Mouse (Mus musculus): ENCODE results near the gene Cpn1.
"Not testable (repeated sequence)": the region's sequence is repeated elsewhere in the genome, so short reads cannot be mapped to it uniquely, and the experiment has no call there.

Cpn1 gene

DNA sequence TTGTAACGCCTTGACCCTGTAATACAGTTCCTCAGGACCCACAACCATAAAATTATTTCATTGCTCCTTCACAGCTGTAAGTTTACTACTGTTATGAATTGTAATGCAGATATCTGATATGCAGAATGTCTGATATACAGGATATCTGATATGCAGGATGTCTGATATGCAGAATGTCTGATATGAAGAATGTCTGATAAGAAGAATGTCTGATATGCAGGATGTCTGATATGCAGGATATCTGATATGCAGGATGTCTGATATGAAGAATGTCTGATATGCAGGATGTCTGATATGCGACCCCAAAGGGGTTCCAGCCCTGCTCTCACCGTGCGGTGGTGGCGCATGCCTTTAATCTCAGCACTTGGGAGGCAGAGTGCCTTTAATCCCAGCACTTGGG is 4.4 kb downstream of the Cpn1 start:
- in situ Hi-C loops (cut with MseI, MboI), result no loop called here

GRCm38 (mm10) chr19:43980711-43981110 is 5.6 kb downstream of the Cpn1 start:
- in situ Hi-C loops (cut with MseI, MboI), result no loop called here

DNA sequence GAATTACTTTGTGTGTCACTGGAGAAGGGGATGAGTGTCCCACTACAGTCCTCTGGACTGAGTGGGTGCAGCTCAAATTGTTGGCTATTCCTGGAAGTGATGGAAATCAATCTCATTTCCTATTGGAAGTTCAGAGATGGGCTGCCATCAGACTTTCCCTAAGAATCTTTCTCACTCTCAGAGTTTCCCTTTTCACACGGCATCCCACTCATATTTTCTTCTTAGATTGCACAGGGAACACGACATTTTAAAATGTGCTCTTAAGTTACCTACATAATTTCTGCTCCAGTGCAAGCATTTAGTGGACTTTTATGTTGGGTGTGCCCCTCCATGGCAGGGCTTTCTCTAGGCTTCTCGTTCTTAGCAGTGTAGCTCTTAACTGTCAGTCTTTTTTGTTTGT is 8.6 kb downstream of the Cpn1 start:
- in situ Hi-C loops (cut with MseI, MboI), result no loop called here

- in situ Hi-C loops (cut with MseI, MboI), result no loop called here
These were observed 9.7 kb downstream of the Cpn1 start for GRCm38 (mm10) chr19:43976661-43977060.

DNA sequence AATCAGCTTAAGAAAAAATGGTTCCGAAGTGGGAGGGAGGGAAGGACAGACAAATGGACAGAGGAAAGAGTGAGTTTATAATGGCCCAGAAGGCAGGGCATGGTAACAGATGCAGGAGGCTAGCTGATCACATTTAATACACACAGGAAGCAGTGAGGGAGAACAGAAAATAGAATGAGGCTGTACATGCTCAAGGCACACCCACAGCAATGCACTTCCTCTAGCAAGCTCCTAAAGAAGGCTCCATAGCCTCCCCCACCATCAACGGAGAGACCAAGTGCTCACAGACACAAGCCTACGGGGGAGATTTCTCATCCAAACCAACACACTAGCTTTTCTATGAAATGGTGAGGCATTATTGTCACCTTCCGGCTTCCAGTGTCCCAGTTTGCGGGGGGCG is 12.1 kb downstream of the Cpn1 start:
- in situ Hi-C loops (cut with MseI, MboI), result no loop called here

GRCm38 (mm10) chr19:43973711-43974110 is 12.6 kb downstream of the Cpn1 start:
- in situ Hi-C loops (cut with MseI, MboI), result no loop called here

DNA sequence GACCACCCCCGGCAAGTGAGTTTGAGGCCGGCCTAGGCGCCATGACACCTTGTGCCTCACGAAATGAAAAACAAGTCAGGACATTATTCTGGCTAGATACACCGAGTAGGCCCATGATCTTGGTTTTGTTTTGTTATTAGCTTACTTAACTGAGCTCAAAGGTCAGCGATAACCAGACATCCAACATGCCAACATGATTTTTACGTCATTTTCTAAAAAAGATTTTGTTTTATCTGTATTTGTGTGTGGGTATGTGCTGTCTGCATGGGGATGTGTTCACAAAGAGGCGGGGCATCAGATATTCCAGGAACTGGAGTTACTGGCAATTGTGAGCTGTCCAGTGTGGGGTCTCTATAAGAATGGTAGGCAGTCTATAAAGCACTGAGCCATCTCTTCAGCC is 14.2 kb downstream of the Cpn1 start:
- in situ Hi-C loops (cut with MseI, MboI), result no loop called here

GRCm38 (mm10) chr19:43968436-43969026 is 17.8 kb downstream of the Cpn1 start:
- in situ Hi-C loops (cut with MseI, MboI), result no loop called here

- in situ Hi-C loops (cut with MseI, MboI), result no loop called here
These were observed 19.9 kb downstream of the Cpn1 start for GRCm38 (mm10) chr19:43966481-43966880.

DNA sequence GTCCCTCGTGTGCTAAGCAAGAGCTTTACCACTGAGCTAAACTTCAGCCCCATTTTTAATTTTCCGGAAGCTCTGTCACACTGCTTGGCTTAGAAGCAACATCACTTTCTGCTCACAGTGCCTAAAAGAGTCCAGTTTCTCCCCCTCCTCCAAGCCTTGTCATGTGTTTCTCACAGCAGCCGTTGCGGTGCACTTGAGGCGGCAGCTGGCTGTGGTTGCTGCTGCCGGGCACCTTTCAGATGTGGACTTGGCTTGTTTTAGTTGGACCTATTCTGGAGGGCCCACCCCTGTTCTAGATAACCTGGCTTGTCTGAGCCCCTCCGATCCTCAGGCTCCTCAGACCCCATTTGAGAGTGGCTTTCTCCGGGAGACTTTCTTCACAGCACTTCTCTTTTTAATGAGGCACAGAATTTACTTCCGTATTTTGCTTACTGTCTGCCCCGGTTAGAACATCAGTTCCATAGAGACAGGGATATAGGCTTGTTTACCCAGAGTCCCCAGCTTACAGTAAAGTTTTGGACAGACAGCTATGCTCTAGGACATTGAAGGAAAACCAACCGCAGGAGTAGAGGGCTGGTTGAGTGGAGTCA is 20.8 kb downstream of the Cpn1 start:
- in situ Hi-C loops (cut with MseI, MboI), result no loop called here

GRCm38 (mm10) chr19:43962795-43963194 is 23.6 kb downstream of the Cpn1 start:
- in situ Hi-C loops (cut with MseI, MboI), result no loop called here

DNA sequence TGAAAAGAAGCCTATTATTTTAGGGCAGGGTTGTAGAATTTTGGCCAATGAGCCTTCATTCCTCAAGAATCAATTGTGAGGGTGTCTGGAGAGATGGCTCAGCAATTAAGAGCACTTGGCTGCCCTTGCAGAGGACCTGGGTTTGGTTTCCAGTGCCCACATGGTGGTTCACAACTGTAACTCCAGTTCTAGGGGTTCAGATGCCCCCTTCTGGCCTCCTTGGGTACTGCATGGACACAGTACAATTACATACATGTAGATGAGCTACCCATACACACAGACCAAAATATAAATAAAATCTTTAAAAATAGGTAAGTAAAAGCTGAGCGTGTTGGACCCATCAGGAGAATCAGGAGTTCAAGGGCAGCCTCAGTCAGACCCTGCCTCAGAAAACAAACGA is 25.2 kb downstream of the Cpn1 start:
- in situ Hi-C loops (cut with MseI, MboI), result no loop called here

DNA sequence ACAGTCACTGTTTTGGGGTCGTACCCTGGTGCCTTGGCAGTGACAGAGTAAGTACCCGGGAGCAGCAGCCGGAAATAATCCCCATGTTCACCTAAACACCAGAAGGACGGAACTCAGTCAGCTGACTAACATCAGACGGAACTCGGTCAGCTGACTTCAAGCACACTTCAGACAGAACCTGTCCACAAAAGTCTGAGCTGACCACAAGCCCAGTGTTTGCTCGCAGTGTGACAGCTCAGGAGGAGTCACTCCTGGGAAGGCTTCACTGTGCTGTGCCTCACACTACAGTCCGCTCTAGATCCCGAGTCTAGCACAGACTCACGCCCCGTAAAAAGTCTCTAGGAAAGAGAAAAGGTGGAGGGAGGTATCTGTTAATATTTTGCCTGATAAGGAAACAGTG is 26.3 kb downstream of the Cpn1 start:
- in situ Hi-C loops (cut with MseI, MboI), result no loop called here

GRCm38 (mm10) chr19:43959162-43959561 is 27.2 kb downstream of the Cpn1 start:
- in situ Hi-C loops (cut with MseI, MboI), result loop anchor here in 1 of 2 experiments (5.0 kb wide), 1 partner anchor 127 kb away; no protein-coding TSS in a partner anchor

GRCm38 (mm10) chr19:43957881-43958280 is 28.5 kb downstream of the Cpn1 start:
- in situ Hi-C loops (cut with MseI, MboI), result loop anchor here in 1 of 2 experiments (5.0 kb wide), 1 partner anchor 126 kb away; no protein-coding TSS in a partner anchor

- in situ Hi-C loops (cut with MseI, MboI), result loop anchor here in 1 of 2 experiments (5.0 kb wide), 1 partner anchor 125 kb away; no protein-coding TSS in a partner anchor
These were observed 29.0 kb downstream of the Cpn1 start for GRCm38 (mm10) chr19:43957402-43957801.

GRCm38 (mm10) chr19:43955266-43955665 is 31.1 kb downstream of the Cpn1 start:
- in situ Hi-C loops (cut with MseI, MboI), result loop anchor here in 1 of 2 experiments (5.0 kb wide), 1 partner anchor 123 kb away; no protein-coding TSS in a partner anchor

DNA sequence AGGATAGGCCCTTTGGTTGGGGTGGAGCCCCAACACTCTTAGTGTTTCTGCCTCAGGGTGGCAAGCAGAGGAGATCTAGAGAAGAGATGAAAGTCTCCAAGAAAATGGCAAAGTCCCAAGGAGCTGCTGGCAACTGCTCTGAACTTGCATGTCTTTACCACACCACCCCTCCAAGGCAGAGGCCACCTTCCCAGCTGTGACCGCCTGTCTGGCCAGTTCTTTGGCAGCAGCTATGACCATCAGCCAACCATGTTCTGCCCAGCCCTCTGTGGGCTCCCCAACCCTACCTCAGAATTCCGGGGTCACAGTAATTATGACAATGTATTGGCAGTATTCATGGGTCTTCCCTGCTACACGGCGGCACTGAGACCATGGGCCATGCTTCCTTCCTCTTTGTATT is 31.5 kb downstream of the Cpn1 start:
- in situ Hi-C loops (cut with MseI, MboI), result loop anchor here in 1 of 2 experiments (5.0 kb wide), 1 partner anchor 123 kb away; no protein-coding TSS in a partner anchor

DNA sequence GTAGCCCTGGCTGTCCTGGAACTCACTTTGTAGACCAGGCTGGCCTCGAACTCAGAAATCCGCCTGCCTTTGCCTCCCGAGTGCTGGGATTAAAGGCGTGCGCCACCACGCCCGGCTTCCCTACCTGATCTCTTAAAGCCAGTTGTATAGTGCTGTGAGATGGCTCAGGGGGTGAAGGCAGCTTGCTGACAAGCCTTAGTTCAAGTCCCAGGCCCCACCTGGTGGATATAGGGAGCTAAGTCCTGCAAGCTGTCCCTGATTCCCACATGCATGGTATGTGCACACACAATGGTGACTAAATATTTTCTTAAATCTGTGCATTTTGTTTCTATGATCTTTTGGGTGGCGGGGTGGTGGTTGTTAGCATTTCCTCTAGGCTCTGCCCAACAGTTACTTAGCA is 33.4 kb downstream of the Cpn1 start:
- in situ Hi-C loops (cut with MseI, MboI), result not testable (repeated sequence)

DNA sequence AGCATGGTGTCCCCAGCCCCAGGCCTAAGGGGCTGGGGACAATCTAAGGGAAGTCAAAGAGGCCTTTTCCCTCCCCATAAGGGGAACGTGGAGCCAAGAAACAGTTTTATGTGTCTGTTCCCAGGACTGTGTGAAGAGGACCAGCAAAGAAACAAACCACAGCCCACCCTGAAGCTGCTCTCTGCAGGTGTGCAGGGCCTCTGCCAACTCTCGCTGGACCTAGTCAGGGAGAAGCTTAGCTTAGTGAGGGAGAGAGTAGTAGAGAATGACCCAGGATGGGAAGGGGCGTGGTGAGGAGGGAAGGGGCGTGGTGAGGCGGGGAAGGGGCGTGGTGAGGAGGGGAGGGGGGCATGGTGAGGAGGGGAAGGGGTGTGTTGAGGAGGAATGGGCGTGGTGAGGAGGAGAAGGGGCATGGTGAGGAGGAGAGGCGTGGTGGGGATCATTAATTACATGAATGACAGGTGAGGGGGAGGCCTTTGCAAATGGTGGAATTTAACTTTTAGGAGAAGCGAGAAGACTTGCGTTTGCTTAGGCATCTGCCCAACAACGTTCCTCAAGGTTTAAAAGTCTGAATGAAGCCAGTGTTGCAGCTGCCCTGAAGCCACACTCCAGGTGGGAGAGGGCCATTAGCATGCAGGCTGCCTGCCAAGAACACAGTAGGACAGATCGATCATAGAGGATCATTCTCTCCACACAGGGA is 37.1 kb downstream of the Cpn1 start:
- in situ Hi-C loops (cut with MseI, MboI), result no loop called here

DNA sequence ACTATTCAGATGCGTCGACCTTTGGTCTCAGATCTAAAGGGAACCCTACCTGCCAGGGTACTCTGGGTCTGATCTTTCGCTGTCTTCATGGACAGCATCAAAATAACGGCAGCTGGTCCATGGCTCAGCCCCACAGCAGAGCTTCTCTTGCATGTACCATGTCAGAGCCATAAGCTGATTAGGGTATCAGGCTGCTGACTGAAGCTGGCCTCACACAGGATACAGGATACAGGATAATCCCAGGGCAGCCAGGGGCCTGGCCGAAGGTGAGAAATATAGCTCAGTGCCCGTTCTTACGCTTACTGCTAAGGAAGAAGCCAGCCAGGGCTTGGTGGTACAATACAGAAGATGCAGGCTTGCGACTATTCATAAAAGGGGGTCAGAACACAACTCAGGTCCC is 41.8 kb downstream of the Cpn1 start:
- in situ Hi-C loops (cut with MseI, MboI), result no loop called here

DNA sequence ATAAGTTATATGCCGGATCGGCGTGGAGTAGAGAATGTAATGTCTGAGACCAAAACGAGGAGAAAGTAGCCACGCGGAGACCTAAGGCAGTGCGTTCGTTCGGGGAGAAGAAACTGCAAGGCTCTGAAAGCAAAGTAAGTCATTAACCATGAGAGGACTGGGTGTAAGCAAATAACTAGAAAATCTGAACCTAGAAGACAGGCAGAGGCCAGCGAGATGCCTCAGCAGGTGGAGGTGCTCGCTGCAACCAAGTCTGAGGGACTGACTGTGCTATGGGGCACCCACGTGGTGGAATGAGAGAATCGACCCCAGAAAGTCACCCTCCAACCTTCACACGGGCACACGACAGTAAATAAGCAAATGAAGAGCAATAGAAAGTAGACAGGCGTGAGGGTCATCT is 43.3 kb downstream of the Cpn1 start:
- in situ Hi-C loops (cut with MseI, MboI), result no loop called here
